Mouse (Mus musculus) brain, embryonic 14.5 days (tissue): ENCODE results near the gene Tmeff2.

Experiments
- CTCF ChIP-seq: fragments of 200-500 bp; IDR thresholded peaks from 2 replicates; pipeline ENCODE4 v1.5.1; 2012; ENCODE audit warnings: inconsistent platforms, mild to moderate bottlenecking, moderate library complexity, borderline replicate concordance; ENCODE audit not compliant: insufficient read depth, insufficient read length; ENCODE audit errors: extremely low read depth
- POLR2A ChIP-seq: fragments of 200-500 bp; IDR thresholded peaks from 2 replicates; pipeline ENCODE4 v1.6.1; 2012; ENCODE audit warnings: mild to moderate bottlenecking, inconsistent platforms, borderline replicate concordance; ENCODE audit not compliant: poor library complexity, insufficient read depth, insufficient read length, severe bottlenecking; ENCODE audit errors: extremely low read depth

GRCm38 (mm10) chr1:51094713-51095112 is 194.3 kb downstream of the Tmeff2 start:
- TF ChIP-seq POLR2A (no peak), CTCF (no peak)
